15 mouse cellular contexts compared by ENCODE assay signal in genomic region chr10:68550668-68551267, GRCm38 (mm10). TPM values are rescaled to one million over a fixed set of nuclear protein-coding genes. Genes with fewer than 3 reads are reported as not detected.
DNase-seq lines count a peak whose midpoint lies in the region; ATAC-seq and TF ChIP-seq lines count a peak whose summit lies in the region.
"Had no signal": no experiment of that assay in that cellular context is flagged by ENCODE, and none has a peak within 500 bp of the region (broad histone marks: within the 10 kb centered on the region; RNA-seq: fewer than 3 reads in every experiment).

No protein-coding gene starts in this region.

- no peak for TF ChIP-seq CTCF in liver, adult 2 months (IDR thresholded peaks at IDR 0.05; ENCODE audit: low read depth, low read length)
- TF ChIP-seq CTCF in hindbrain, postnatal 0 days (IDR thresholded peaks at IDR 0.05; ENCODE audit: low read depth) = no peak

- WGBS in liver, adult 2 months = 70% methylated on average over 9 of the region's 9 CpGs
- WGBS in hindbrain, postnatal 0 days = 74% methylated on average over 9 of the region's 9 CpGs
- WGBS in kidney, embryonic 15.5 days = 64% methylated on average over 9 of the region's 9 CpGs
- WGBS in stomach, embryonic 16.5 days = 61% methylated on average over 9 of the region's 9 CpGs
- WGBS in forebrain, embryonic 16.5 days = 58% methylated on average over 9 of the region's 9 CpGs

- H3K4me1 ChIP-seq in liver, adult 2 months (ENCODE audit: control insufficient read depth, insufficient read depth, low read length) = peaks cover 2% of the 10 kb centered on the region; the same call in 1 of the 2 replicates
- H3K4me1 ChIP-seq in hindbrain, postnatal 0 days (ENCODE audit: insufficient read depth, low read length) = no peaks in the 10 kb centered on the region
- 0 out of 2 replicates have a peak, but pooled peaks cover 7% of the 10 kb centered on the region for H3K4me1 ChIP-seq in kidney, embryonic 15.5 days
- no peaks in the 10 kb centered on the region for H3K4me1 ChIP-seq in stomach, embryonic 16.5 days (ENCODE audit: control insufficient read depth, insufficient read depth, low read length)
- no peaks in the 10 kb centered on the region for H3K4me1 ChIP-seq in forebrain, embryonic 16.5 days (replicated peaks; ENCODE audit: control insufficient read depth, insufficient read depth, low read length)

- H3K4me3 ChIP-seq in liver, adult 2 months (ENCODE audit: insufficient read depth, low read depth, low read length) = no peak overlapping the region
- no peak overlapping the region for H3K4me3 ChIP-seq in hindbrain, postnatal 0 days (ENCODE audit: low read length)
- no peak overlapping the region for H3K4me3 ChIP-seq in kidney, embryonic 15.5 days (replicated peaks)
- no peak overlapping the region for H3K4me3 ChIP-seq in stomach, embryonic 16.5 days (replicated peaks; ENCODE audit: low read length)
- H3K4me3 ChIP-seq in forebrain, embryonic 16.5 days (replicated peaks; ENCODE audit: low read length) = no peak overlapping the region

- H3K27me3 ChIP-seq in liver, adult 2 months (ENCODE audit: control insufficient read depth, insufficient read depth, low read length) = no peaks in the 10 kb centered on the region
- H3K27me3 ChIP-seq in hindbrain, postnatal 0 days (ENCODE audit: insufficient read depth, low read length) = no peaks in the 10 kb centered on the region
- no peaks in the 10 kb centered on the region for H3K27me3 ChIP-seq in kidney, embryonic 15.5 days
- no peaks in the 10 kb centered on the region for H3K27me3 ChIP-seq in stomach, embryonic 16.5 days (ENCODE audit: control insufficient read depth, insufficient read depth, low read length)
- no peaks in the 10 kb centered on the region for H3K27me3 ChIP-seq in forebrain, embryonic 16.5 days (replicated peaks; ENCODE audit: control insufficient read depth, insufficient read depth, low read length)

- peak; percentile 42 for DNase-seq in liver, adult 2 months (ENCODE audit: extremely low read depth, low read depth, low spot score)
- DNase-seq in liver = no peak
- DNase-seq in hindbrain, postnatal 0 days (ENCODE audit: low spot score) = peak; percentile 11
- DNase-seq in lung, postnatal 4 days = no peak
- DNase-seq: adrenal gland, postnatal 36 days; cerebellum, adult 9-10 months; gastrocnemius, postnatal 14 days; liver, postnatal 0 days; lung, postnatal 14 days; thymus, postnatal 14 days had no signal

- H3K36me3 ChIP-seq in liver, adult 2 months (ENCODE audit: control insufficient read depth, insufficient read depth, low read length) = no peaks in the 10 kb centered on the region
- no peaks in the 10 kb centered on the region for H3K36me3 ChIP-seq in hindbrain, postnatal 0 days (ENCODE audit: insufficient read depth, low read length)
- no peaks in the 10 kb centered on the region for H3K36me3 ChIP-seq in kidney, embryonic 15.5 days
- no peaks in the 10 kb centered on the region for H3K36me3 ChIP-seq in stomach, embryonic 16.5 days (ENCODE audit: control insufficient read depth, insufficient read depth, low read length)
- no peaks in the 10 kb centered on the region for H3K36me3 ChIP-seq in forebrain, embryonic 16.5 days (ENCODE audit: control insufficient read depth, insufficient read depth)

- no peaks in the 10 kb centered on the region for H3K9me3 ChIP-seq in hindbrain, postnatal 0 days (ENCODE audit: low read length)
- H3K9me3 ChIP-seq in kidney, embryonic 15.5 days (replicated peaks) = no peaks in the 10 kb centered on the region
- H3K9me3 ChIP-seq in stomach, embryonic 16.5 days (replicated peaks; ENCODE audit: control insufficient read depth, low read length) = no peaks in the 10 kb centered on the region
- no peaks in the 10 kb centered on the region for H3K9me3 ChIP-seq in forebrain, embryonic 16.5 days (ENCODE audit: control insufficient read depth, low read length)

- H3K4me2 ChIP-seq in hindbrain, postnatal 0 days (ENCODE audit: low read depth, low read length) = no peak overlapping the region
- H3K4me2 ChIP-seq in kidney, embryonic 15.5 days = 0 out of 2 replicates have a peak overlapping the region, but pooled peaks have one; percentile 18
- no peak overlapping the region for H3K4me2 ChIP-seq in stomach, embryonic 16.5 days (ENCODE audit: low read depth, low read length)
- no peak overlapping the region for H3K4me2 ChIP-seq in forebrain, embryonic 16.5 days (ENCODE audit: low read length)

- ATAC-seq in hindbrain, postnatal 0 days = no peak
- peak; percentile 92 for ATAC-seq in kidney, embryonic 15.5 days (replicated peaks; ENCODE audit: low FRiP score)
- peak; percentile 62; the same call in 1 of the 2 replicates for ATAC-seq in stomach, embryonic 16.5 days (ENCODE audit: insufficient read depth, low FRiP score)
- ATAC-seq in forebrain, embryonic 16.5 days = no peak
- ATAC-seq: liver, postnatal 0 days had no signal

- no peak for TF ChIP-seq POLR2A in liver, adult 2 months (IDR thresholded peaks at IDR 0.05; ENCODE audit: extremely low read depth, insufficient read depth, low read length)

- no peak overlapping the region for H3K9ac ChIP-seq in liver, adult 2 months (ENCODE audit: low read depth, low read length)
- H3K9ac ChIP-seq in hindbrain, postnatal 0 days (replicated peaks; ENCODE audit: low read length) = no peak overlapping the region
- H3K9ac ChIP-seq in kidney, embryonic 15.5 days = no peak overlapping the region
- H3K9ac ChIP-seq in stomach, embryonic 16.5 days (ENCODE audit: low read length) = no peak overlapping the region
- H3K9ac ChIP-seq in forebrain, embryonic 16.5 days (replicated peaks; ENCODE audit: low read depth, low read length) = no peak overlapping the region
- H3K9ac ChIP-seq: liver, postnatal 0 days had no signal

- H3K27ac ChIP-seq in liver, adult 2 months (replicated peaks; ENCODE audit: insufficient read depth, low read depth, low read length) = no peak overlapping the region
- H3K27ac ChIP-seq in hindbrain, postnatal 0 days = no peak overlapping the region
- H3K27ac ChIP-seq in kidney, embryonic 15.5 days = peak overlapping the region; percentile 86
- H3K27ac ChIP-seq in stomach, embryonic 16.5 days (ENCODE audit: low read length) = no peak overlapping the region
- no peak overlapping the region for H3K27ac ChIP-seq in forebrain, embryonic 16.5 days (ENCODE audit: low read length)

- H3K79me2 ChIP-seq in liver, adult 2 months (ENCODE audit: control insufficient read depth, insufficient read depth, low read length) = no peaks in the 10 kb centered on the region

RNA-seq across cellular contexts. Expression of gene Cabcoco1, which starts 9.1 kb away (rescaled TPM):
- total RNA-seq in liver, adult 2 months (2014; rRNA removed) = 3.0 and 3.3 TPM in 2 replicates
- 1.0 and 1.4 TPM in 2 replicates for polyA plus RNA-seq in liver, adult 2 months (2012; rRNA removed)
- 0.94 and 4.3 TPM in 2 replicates for total RNA-seq in hindbrain, postnatal 0 days (2014; rRNA removed)
- polyA plus RNA-seq in hindbrain, postnatal 0 days (2015; fragmentation: Nextera tagmentation; extraction: Ambion mirVana) = 5.4 and 6.4 TPM in 2 replicates
- polyA plus RNA-seq in kidney, embryonic 15.5 days (2015; fragmentation: Nextera tagmentation; extraction: Ambion mirVana) = 6.4 and 7.1 TPM in 2 replicates
- polyA plus RNA-seq in stomach, embryonic 16.5 days (2015; fragmentation: Nextera tagmentation; extraction: Ambion mirVana) = 3.0 and 3.4 TPM in 2 replicates
- 0.49 and 1.6 TPM in 2 replicates for polyA plus RNA-seq in forebrain, embryonic 16.5 days (2015; fragmentation: Nextera tagmentation; extraction: Ambion mirVana)
- polyA plus RNA-seq: neural tube, embryonic 11.5 days; small intestine, adult 2 months had no signal

Comparison
In these comparisons a context has a peak if more than half of its experiments do, and no peak if none do; other contexts are left out.
1. DNase-seq: peak in liver, adult 2 months (single experiment) and hindbrain, postnatal 0 days (single experiment); none in liver (single experiment) and lung, postnatal 4 days (0 of 2).
2. ATAC-seq: peak in kidney, embryonic 15.5 days (single experiment) and stomach, embryonic 16.5 days (single experiment); none in hindbrain, postnatal 0 days (single experiment) and forebrain, embryonic 16.5 days (single experiment).